Mouse (Mus musculus) lung, embryonic 14.5 days (tissue): ENCODE data around the gene Pigyl. TPM values are rescaled to one million over a fixed set of nuclear protein-coding genes. Genes with fewer than 3 reads are reported as not detected.
A peak's percentile ranks its signal among the peaks of the same experiment; 100 is the strongest.

Source experiments
- ATAC-seq: fragments of 200-750 bp; cut with Nextera tagmentation; 2 replicates; pipeline ENCODE4 v1.8.0; 2017; ENCODE audit warnings: mild to moderate bottlenecking, moderate TSS enrichment, moderate library complexity; ENCODE audit not compliant: insufficient read depth
- DNase-seq: peaks from one replicate; pipeline ENCODE4 v3.0.0-alpha.2; 2015
- H3K27ac ChIP-seq: fragments of 300-500 bp; sonication (generic); 2 replicates; pipeline ENCODE4 v1.5.1; 2014; ENCODE audit warnings: low read depth, mild to moderate bottlenecking, moderate library complexity
- H3K27me3 ChIP-seq: fragments of 300-500 bp; sonication (generic); 2 replicates; pipeline ENCODE4 v1.6.1; 2014; ENCODE audit warnings: low read length, control low read depth; ENCODE audit not compliant: insufficient read depth
- H3K36me3 ChIP-seq: fragments of 300-500 bp; sonication (generic); 2 replicates; pipeline ENCODE4 v1.6.1; 2014; ENCODE audit warnings: control low read depth; ENCODE audit not compliant: insufficient read depth
- H3K4me1 ChIP-seq: fragments of 300-500 bp; sonication (generic); 2 replicates; pipeline ENCODE4 v1.6.1; 2014; ENCODE audit warnings: antibody characterized with exemption, control low read depth; ENCODE audit not compliant: insufficient read depth
- H3K4me2 ChIP-seq: fragments of 300-500 bp; sonication (generic); 2 replicates; pipeline ENCODE4 v1.6.1; 2014; ENCODE audit warnings: mild to moderate bottlenecking
- H3K4me3 ChIP-seq: fragments of 300-500 bp; sonication (generic); 2 replicates; pipeline ENCODE4 v1.5.1; 2014; ENCODE audit warnings: low read depth, low read length
- H3K9ac ChIP-seq: fragments of 300-500 bp; sonication (generic); 2 replicates; pipeline ENCODE4 v1.6.1; 2014
- H3K9me3 ChIP-seq: fragments of 300-500 bp; sonication (generic); 2 replicates; pipeline ENCODE4 v1.6.1; 2016; ENCODE audit warnings: low read depth, low read length, control low read depth
- CTCF ChIP-seq: IDR thresholded peaks from 2 replicates; pipeline ENCODE4 v1.5.1; 2016; ENCODE audit warnings: antibody characterized with exemption, low read depth
- WGBS: fragments of 180-500 bp; shearing (Covaris S2); extraction: QIAGEN DNeasy Blood & Tissue Kit; methylation state at CpG from one replicate; pipeline ENCODE4 v1.1.7; 2014; 5-methylcytosine and 5-hydroxymethylcytosine counted together
- polyA plus RNA-seq: library from polyadenylated mRNA; unstranded; fragments of >200 nt; fragmentation: Nextera tagmentation; extraction: Ambion mirVana; gene quantifications from 2 replicates; pipeline ENCODE4 v1.2.1, GENCODE M21; 2014

Gene Pigyl
- polyA plus RNA-seq, 1 experiment from 2014 or later, result 70.8 TPM

- TF ChIP-seq CTCF, result no peak
- no peak overlapping the region for H3K27ac ChIP-seq
- H3K9ac ChIP-seq, result peak overlapping the region; percentile 63
- H3K4me1 ChIP-seq, result no peaks in the 10 kb centered on the region
- no peaks in the 10 kb centered on the region for H3K27me3 ChIP-seq
- no peaks in the 10 kb centered on the region for H3K36me3 ChIP-seq
- DNase-seq (peak; percentile 79), ATAC-seq (peak; percentile 78)
- peak overlapping the region; percentile 93 for H3K4me2 ChIP-seq
- H3K9me3 ChIP-seq, result peaks cover 4% of the 10 kb centered on the region; the same call in 1 of the 2 replicates
- WGBS, result 1% methylated on average over 53 of the region's 54 CpGs
- H3K4me3 ChIP-seq, result peak overlapping the region; percentile 51
These were observed 8.3 kb downstream of the Pigyl start for GRCm38 (mm10) chr9:22164711-22165668.

- Histone ChIP-seq H3K4me3 (no peak overlapping the region), H3K9me3 (peaks cover 4% of the 10 kb centered on the region; the same call in 1 of the 2 replicates), H3K9ac (no peak overlapping the region), H3K36me3 (no peaks in the 10 kb centered on the region), H3K4me1 (no peaks in the 10 kb centered on the region), H3K27me3 (no peaks in the 10 kb centered on the region), H3K27ac (no peak overlapping the region), H3K4me2 (no peak overlapping the region)
- no peak for ATAC-seq
- no peak for TF ChIP-seq CTCF
- DNase-seq, result no peak
- 47% methylated on average over 6 of the region's 6 CpGs for WGBS
These were observed 9.3 kb downstream of the Pigyl start for GRCm38 (mm10) chr9:22165964-22166363.

GRCm38 (mm10) chr9:22166686-22167085 is 10.0 kb downstream of the Pigyl start:
- DNase-seq (no peak), ATAC-seq (no peak)
- 89% methylated on average over 10 of the region's 10 CpGs for WGBS
- H3K4me2 ChIP-seq, result no peak overlapping the region
- TF ChIP-seq CTCF, result no peak
- H3K9me3 ChIP-seq, result peaks cover 4% of the 10 kb centered on the region; the same call in 1 of the 2 replicates
- no peak overlapping the region for H3K9ac ChIP-seq
- no peaks in the 10 kb centered on the region for H3K4me1 ChIP-seq
- no peaks in the 10 kb centered on the region for H3K36me3 ChIP-seq
- no peaks in the 10 kb centered on the region for H3K27me3 ChIP-seq
- no peak overlapping the region for H3K4me3 ChIP-seq
- no peak overlapping the region for H3K27ac ChIP-seq

GRCm38 (mm10) chr9:22167751-22168150 is 11.1 kb downstream of the Pigyl start:
- no peak for ATAC-seq
- H3K4me1 ChIP-seq, result no peaks in the 10 kb centered on the region
- DNase-seq, result no peak
- no peak overlapping the region for H3K4me2 ChIP-seq
- no peaks in the 10 kb centered on the region for H3K27me3 ChIP-seq
- H3K9ac ChIP-seq, result no peak overlapping the region
- WGBS, result 93% methylated on average over 4 of the region's 4 CpGs
- no peaks in the 10 kb centered on the region for H3K36me3 ChIP-seq
- H3K4me3 ChIP-seq, result no peak overlapping the region
- peaks cover 4% of the 10 kb centered on the region; the same call in 1 of the 2 replicates for H3K9me3 ChIP-seq
- no peak overlapping the region for H3K27ac ChIP-seq
- no peak for TF ChIP-seq CTCF

- no peak for DNase-seq
- peaks cover 4% of the 10 kb centered on the region; the same call in 1 of the 2 replicates for H3K9me3 ChIP-seq
- no peak overlapping the region for H3K9ac ChIP-seq
- WGBS, result 91% methylated on average over 11 of the region's 11 CpGs
- ATAC-seq, result no peak
- H3K27me3 ChIP-seq, result no peaks in the 10 kb centered on the region
- no peak for TF ChIP-seq CTCF
- no peak overlapping the region for H3K27ac ChIP-seq
- H3K4me2 ChIP-seq, result no peak overlapping the region
- H3K4me3 ChIP-seq, result no peak overlapping the region
- no peaks in the 10 kb centered on the region for H3K36me3 ChIP-seq
- H3K4me1 ChIP-seq, result no peaks in the 10 kb centered on the region
These were observed 12.7 kb downstream of the Pigyl start for GRCm38 (mm10) chr9:22169327-22169726.

DNA sequence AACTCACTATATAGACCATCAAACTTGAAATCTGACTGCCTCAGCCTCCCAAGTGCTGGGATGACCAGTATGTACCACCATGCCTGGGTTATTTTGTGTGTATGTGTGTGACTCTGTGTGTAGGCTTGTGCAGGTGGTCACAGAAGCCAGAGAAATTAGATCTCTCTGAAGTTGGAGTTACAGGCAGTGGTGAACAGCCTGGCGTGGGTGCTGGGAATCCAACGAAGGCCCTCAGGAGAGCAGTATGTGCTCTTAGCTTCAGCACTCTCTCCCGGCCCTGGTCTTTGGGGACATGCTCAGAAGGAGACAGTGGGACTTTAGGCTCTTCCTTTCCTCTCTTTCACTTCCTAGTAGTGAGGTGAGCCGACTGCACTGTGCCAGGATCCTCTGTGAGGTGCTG is 15.7 kb downstream of the Pigyl start:
- H3K4me1 ChIP-seq, result no peaks in the 10 kb centered on the region
- H3K9me3 ChIP-seq, result no peaks in the 10 kb centered on the region
- no peak overlapping the region for H3K27ac ChIP-seq
- H3K9ac ChIP-seq, result no peak overlapping the region
- no peak overlapping the region for H3K4me3 ChIP-seq
- H3K4me2 ChIP-seq, result no peak overlapping the region
- ATAC-seq (no peak), DNase-seq (no peak)
- WGBS, result 91% methylated on average over 4 of the region's 4 CpGs
- no peaks in the 10 kb centered on the region for H3K27me3 ChIP-seq
- no peaks in the 10 kb centered on the region for H3K36me3 ChIP-seq
- TF ChIP-seq CTCF, result no peak

GRCm38 (mm10) chr9:22188025-22188611 is 31.5 kb downstream of the Pigyl start, which contains the start of gene Zfp872:
Gene Zfp872 (plus strand): TSS chr9:22188090.
- H3K4me1 ChIP-seq, result no peaks in the 10 kb centered on the region
- no peaks in the 10 kb centered on the region for H3K36me3 ChIP-seq
- H3K4me2 ChIP-seq, result peak within 1 kb of the TSS; percentile 68
- WGBS, result 13% methylated on average over 43 of the region's 43 CpGs
- peaks cover 16% of the 10 kb centered on the region; the same call in 1 of the 2 replicates for H3K9me3 ChIP-seq
- H3K27ac ChIP-seq, result no peak within 1 kb of the TSS
- ATAC-seq (peak; percentile 80), DNase-seq (peak; percentile 72)
- peak within 1 kb of the TSS; percentile 33 for H3K9ac ChIP-seq
- 0 out of 2 replicates have a peak, but pooled peaks cover 3% of the 10 kb centered on the region for H3K27me3 ChIP-seq
- TF ChIP-seq CTCF, result no peak
- H3K4me3 ChIP-seq, result peak within 1 kb of the TSS; percentile 40
